8 mouse cellular contexts compared by ENCODE assay signal in the genomic region with DNA sequence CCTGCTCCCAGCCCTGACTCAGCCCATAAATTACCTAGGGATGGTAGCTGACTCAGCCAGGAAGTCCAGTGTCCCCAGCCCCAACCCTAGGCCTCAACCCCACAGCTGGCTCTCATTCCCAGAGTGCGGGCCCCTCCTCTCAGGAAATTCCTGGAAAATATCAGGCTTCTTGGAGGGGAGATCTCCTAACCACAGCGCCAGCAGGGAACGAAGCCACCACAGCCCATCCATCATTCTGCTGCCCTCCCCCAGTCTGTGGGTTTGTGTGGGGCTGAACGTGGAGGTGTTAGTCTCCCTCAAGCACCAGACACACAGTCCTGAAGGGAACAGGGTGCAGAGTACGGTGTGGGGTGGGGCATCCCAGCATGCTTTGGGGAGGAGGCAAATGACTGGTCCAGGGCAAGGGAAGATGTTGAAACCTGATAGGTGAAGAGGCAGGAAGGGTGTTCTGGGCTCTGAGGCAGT.
DNase-seq lines count a peak whose midpoint lies in the region; ATAC-seq and TF ChIP-seq lines count a peak whose summit lies in the region.

No protein-coding gene starts in this region.

- H3K27me3 ChIP-seq in forebrain, embryonic 10.5 days (ENCODE audit: poor library complexity, severe bottlenecking): no peaks in the 10 kb centered on the region
- no peaks in the 10 kb centered on the region for H3K27me3 ChIP-seq in forebrain, embryonic 13.5 days
- no peaks in the 10 kb centered on the region for H3K27me3 ChIP-seq in embryonic facial prominence, embryonic 11.5 days (ENCODE audit: control insufficient read depth, insufficient read depth, low read length)
- no peaks in the 10 kb centered on the region for H3K27me3 ChIP-seq in kidney, adult 2 months (replicated peaks; ENCODE audit: control insufficient read depth, insufficient read depth, low read length)
- no peaks in the 10 kb centered on the region for H3K27me3 ChIP-seq in lung, embryonic 16.5 days (ENCODE audit: control insufficient read depth, insufficient read depth, low read depth, low read length)

- intact Hi-C loops in left cerebral cortex, postnatal 4 days (cut with DNase I): no loop called here

- peaks cover 27% of the 10 kb centered on the region for H3K4me1 ChIP-seq in forebrain, embryonic 10.5 days
- peaks cover 10% of the 10 kb centered on the region; the same call in 1 of the 2 replicates for H3K4me1 ChIP-seq in forebrain, embryonic 13.5 days
- H3K4me1 ChIP-seq in embryonic facial prominence, embryonic 11.5 days (ENCODE audit: control insufficient read depth, insufficient read depth, low read length): no peaks in the 10 kb centered on the region; the same call in 1 of the 2 replicates
- H3K4me1 ChIP-seq in kidney, adult 2 months (ENCODE audit: control insufficient read depth, insufficient read depth, low read length): peaks cover 5% of the 10 kb centered on the region
- H3K4me1 ChIP-seq in lung, embryonic 16.5 days (replicated peaks; ENCODE audit: control insufficient read depth, insufficient read depth, low read length): peaks cover 10% of the 10 kb centered on the region

- TF ChIP-seq POLR2A in kidney, adult 2 months (IDR thresholded peaks at IDR 0.05; ENCODE audit: low read depth, low read length): no peak

- H3K4me2 ChIP-seq in forebrain, embryonic 13.5 days: no peak overlapping the region
- no peak overlapping the region for H3K4me2 ChIP-seq in embryonic facial prominence, embryonic 11.5 days (ENCODE audit: low read depth, low read length)
- H3K4me2 ChIP-seq in lung, embryonic 16.5 days (ENCODE audit: low read depth, low read length): no peak overlapping the region

- no peak overlapping the region for H3K9ac ChIP-seq in forebrain, embryonic 13.5 days
- H3K9ac ChIP-seq in embryonic facial prominence, embryonic 11.5 days (replicated peaks; ENCODE audit: low read length): no peak overlapping the region
- no peak overlapping the region for H3K9ac ChIP-seq in lung, embryonic 16.5 days (ENCODE audit: low read length)

- H3K9me3 ChIP-seq in forebrain, embryonic 10.5 days: peaks cover 14% of the 10 kb centered on the region; the same call in 1 of the 2 replicates
- H3K9me3 ChIP-seq in forebrain, embryonic 13.5 days (replicated peaks): peaks cover 5% of the 10 kb centered on the region
- H3K9me3 ChIP-seq in embryonic facial prominence, embryonic 11.5 days (replicated peaks; ENCODE audit: control insufficient read depth, low read length): no peaks in the 10 kb centered on the region
- peaks cover 6% of the 10 kb centered on the region; the same call in 1 of the 2 replicates for H3K9me3 ChIP-seq in lung, embryonic 16.5 days (ENCODE audit: control insufficient read depth, low read length)

- 69% methylated on average over 5 of the region's 5 CpGs for WGBS in forebrain, embryonic 10.5 days
- WGBS in forebrain, embryonic 13.5 days: 82% methylated on average over 5 of the region's 5 CpGs
- WGBS in embryonic facial prominence, embryonic 11.5 days: 26% methylated on average over 5 of the region's 5 CpGs
- 44% methylated on average over 5 of the region's 5 CpGs for WGBS in kidney, adult 2 months
- 22% methylated on average over 5 of the region's 5 CpGs for WGBS in lung, embryonic 16.5 days

- ATAC-seq in forebrain, embryonic 13.5 days: no peak
- ATAC-seq in embryonic facial prominence, embryonic 11.5 days (replicated peaks; ENCODE audit: insufficient number of reproducible peaks, low FRiP score, low TSS enrichment, low read depth): peak; percentile 90
- peak; percentile 89 for ATAC-seq in lung, embryonic 16.5 days (ENCODE audit: low read depth)
- no peak for ATAC-seq in inflammation-experienced regulatory T-cells, adult 6 months
- ATAC-seq in granulocyte monocyte progenitor cell, adult 5-6 weeks (replicated peaks; ENCODE audit: poor library complexity, severe bottlenecking): no peak

- H3K27ac ChIP-seq in forebrain, embryonic 10.5 days: peak overlapping the region; percentile 80
- no peak overlapping the region for H3K27ac ChIP-seq in forebrain, embryonic 13.5 days
- peak overlapping the region; percentile 43 for H3K27ac ChIP-seq in embryonic facial prominence, embryonic 11.5 days (replicated peaks; ENCODE audit: low read depth, low read length)
- no peak overlapping the region; the same call in 1 of the 2 replicates for H3K27ac ChIP-seq in kidney, adult 2 months (ENCODE audit: insufficient read depth, low read depth, low read length)
- H3K27ac ChIP-seq in lung, embryonic 16.5 days (ENCODE audit: low read length): no peak overlapping the region

- H3K36me3 ChIP-seq in forebrain, embryonic 10.5 days (replicated peaks): no peaks in the 10 kb centered on the region
- H3K36me3 ChIP-seq in forebrain, embryonic 13.5 days (ENCODE audit: poor library complexity, severe bottlenecking): no peaks in the 10 kb centered on the region
- H3K36me3 ChIP-seq in embryonic facial prominence, embryonic 11.5 days (replicated peaks; ENCODE audit: control insufficient read depth, insufficient read depth, low read depth, low read length): no peaks in the 10 kb centered on the region
- no peaks in the 10 kb centered on the region for H3K36me3 ChIP-seq in kidney, adult 2 months (ENCODE audit: control insufficient read depth, insufficient read depth, low read length)
- H3K36me3 ChIP-seq in lung, embryonic 16.5 days (ENCODE audit: control insufficient read depth, insufficient read depth, low read length): no peaks in the 10 kb centered on the region

- no peak overlapping the region for H3K4me3 ChIP-seq in forebrain, embryonic 10.5 days
- no peak overlapping the region for H3K4me3 ChIP-seq in forebrain, embryonic 13.5 days
- H3K4me3 ChIP-seq in embryonic facial prominence, embryonic 11.5 days (ENCODE audit: low read depth, low read length): no peak overlapping the region
- no peak overlapping the region for H3K4me3 ChIP-seq in kidney, adult 2 months (ENCODE audit: insufficient read depth, low read depth, low read length)
- no peak overlapping the region for H3K4me3 ChIP-seq in lung, embryonic 16.5 days (ENCODE audit: low read length)

- TF ChIP-seq CTCF in kidney, adult 2 months (conservative IDR thresholded peaks at IDR 0.05; ENCODE audit: insufficient read depth, insufficient read length, low read depth, low read length): no peak

- no peak for DNase-seq in forebrain, embryonic 10.5 days (ENCODE audit: extremely low spot score, low spot score)
- peak; percentile 88 for DNase-seq in embryonic facial prominence, embryonic 11.5 days (ENCODE audit: low spot score)
- DNase-seq in kidney, adult 2 months: peak; percentile 78
- DNase-seq in left cerebral cortex, postnatal 4 days: no peak

Comparison
In these comparisons a context has a peak if more than half of its experiments do, and no peak if none do; other contexts are left out.
1. H3K27ac ChIP-seq: peak in forebrain, embryonic 10.5 days (single experiment) and embryonic facial prominence, embryonic 11.5 days (single experiment); none in forebrain, embryonic 13.5 days (single experiment), kidney, adult 2 months (single experiment) and lung, embryonic 16.5 days (single experiment).
2. DNase-seq: peak in embryonic facial prominence, embryonic 11.5 days (single experiment) and kidney, adult 2 months (single experiment); none in forebrain, embryonic 10.5 days (single experiment) and left cerebral cortex, postnatal 4 days (single experiment).
3. ATAC-seq: peak in embryonic facial prominence, embryonic 11.5 days (single experiment) and lung, embryonic 16.5 days (single experiment); none in forebrain, embryonic 13.5 days (single experiment), inflammation-experienced regulatory T-cells, adult 6 months (single experiment) and granulocyte monocyte progenitor cell, adult 5-6 weeks (single experiment).